Mouse (Mus musculus) embryo, embryonic 10.5 days (tissue): ENCODE data around the gene Pbxip1.
A peak's percentile ranks its signal among the peaks of the same experiment; 100 is the strongest.

Experiments used
- DNase-seq: peaks from one replicate; pipeline ENCODE4 v3.0.0-alpha.2; 2015; ENCODE audit warnings: low spot score

The Pbxip1 gene

GRCm38 (mm10) chr3:89436176-89437113, at the start of gene Pbxip1:
TSS of gene Pbxip1 (plus strand) at chr3:89436706.
- peak; percentile 92 for DNase-seq

DNA sequence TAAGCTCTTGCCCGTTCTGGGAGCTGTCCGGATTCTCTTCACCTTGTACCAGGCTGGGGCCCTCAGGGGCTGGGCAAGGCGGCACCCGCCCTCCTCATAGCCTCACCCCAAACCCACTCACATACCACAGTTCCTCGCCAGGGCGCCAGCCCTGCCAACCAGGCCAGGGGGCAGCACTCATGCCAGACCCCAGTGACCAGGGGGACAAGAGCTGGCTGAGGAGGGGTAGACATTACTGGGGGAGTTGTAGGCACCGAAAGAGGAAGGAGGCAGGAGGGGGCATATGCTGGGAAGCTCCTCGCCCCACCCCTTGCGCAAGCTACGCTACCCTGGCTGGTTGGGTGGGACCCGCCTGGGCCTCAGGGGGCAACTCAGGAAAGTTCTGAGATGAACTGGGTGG, 48.9 kb upstream of the Pbxip1 start:
- no peak for DNase-seq

- no peak for DNase-seq
These were observed 48.2 kb upstream of the Pbxip1 start for GRCm38 (mm10) chr3:89388134-89388881.

DNA sequence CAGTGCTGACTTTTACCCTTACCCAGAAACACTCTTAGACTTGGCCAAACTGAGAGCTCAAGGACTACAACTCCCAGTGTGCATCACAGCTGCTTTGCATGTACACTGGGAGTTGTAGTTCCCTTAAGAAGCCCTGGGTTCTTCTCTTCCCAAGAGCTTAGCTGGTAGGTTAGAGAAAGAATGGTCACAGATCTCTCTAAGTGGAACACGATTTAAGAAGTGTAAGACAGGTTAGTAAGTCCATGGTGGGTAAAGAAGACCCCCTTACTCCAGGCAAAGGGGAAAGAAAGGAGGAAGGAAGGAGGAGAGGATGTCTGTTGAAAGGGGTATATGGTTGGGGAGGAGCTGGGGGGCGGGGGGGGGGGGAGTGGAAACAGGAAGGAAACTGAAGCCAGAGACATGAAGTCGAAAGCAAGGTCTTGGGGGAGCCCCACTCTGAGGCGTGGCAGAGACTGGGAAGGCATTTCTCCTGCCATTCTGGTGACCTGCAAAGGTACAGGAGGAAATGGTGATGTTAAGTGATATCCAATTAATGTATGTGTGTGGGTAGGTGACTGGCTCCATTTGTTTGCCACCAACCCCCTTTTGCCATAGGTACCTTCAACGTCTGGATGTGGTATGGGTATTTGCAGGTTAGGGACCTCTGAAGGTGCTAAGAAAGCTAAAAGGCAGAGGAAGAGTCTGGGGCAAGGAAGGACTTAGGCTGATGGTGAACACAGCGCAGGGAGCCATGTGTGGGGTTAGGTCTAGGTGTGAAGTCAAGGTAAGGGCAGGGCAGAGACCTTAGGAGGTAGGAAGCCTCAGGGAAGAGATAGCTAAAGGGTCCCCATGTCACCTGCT, 47.4 kb upstream of the Pbxip1 start:
- peak; percentile 70 for DNase-seq

- DNase-seq = no peak
These were observed 46.4 kb upstream of the Pbxip1 start for GRCm38 (mm10) chr3:89390111-89390515.

GRCm38 (mm10) chr3:89390699-89391662, 45.5 kb upstream of the Pbxip1 start:
- DNase-seq = no peak

DNA sequence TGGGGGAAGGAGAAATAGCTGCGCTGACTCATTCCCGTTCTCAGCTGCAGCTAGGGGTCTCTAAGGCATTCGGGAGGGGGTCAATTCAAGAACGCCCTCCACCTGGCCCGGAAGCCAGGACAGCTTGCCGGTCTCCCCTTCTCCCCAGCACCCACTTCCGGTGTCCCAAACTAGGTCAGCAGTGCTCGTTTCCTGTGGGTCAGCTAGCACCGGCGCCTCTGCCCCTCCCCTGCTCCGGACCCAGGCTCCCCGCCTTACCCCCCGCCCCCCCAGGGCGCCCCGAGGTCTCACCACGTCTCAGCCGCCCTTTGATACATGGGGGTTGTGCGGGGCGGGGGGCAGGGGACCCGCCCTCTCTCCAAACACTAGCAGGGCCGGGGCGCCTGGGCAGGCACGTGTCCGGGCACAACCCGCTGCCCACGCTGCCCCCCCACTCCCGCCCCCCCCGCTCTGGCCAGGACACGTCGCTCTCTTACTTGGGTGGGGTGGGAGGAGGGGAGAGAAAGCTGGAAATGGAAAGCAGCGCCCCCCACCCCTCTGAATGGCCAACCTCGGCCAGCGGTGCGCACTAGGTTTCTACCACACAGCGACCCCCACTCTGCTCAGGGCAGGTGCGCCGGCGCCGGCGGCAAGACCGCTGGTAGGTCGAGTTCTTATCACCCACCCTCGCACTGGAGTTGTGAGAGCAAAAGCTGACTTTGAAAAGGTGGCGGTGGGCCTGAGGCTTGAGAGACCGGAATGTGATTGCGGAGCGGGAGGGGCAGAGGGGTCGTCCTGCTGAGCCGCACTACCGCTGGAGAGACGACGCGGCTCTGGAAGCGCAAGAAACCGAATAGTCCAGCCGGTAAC, 44.6 kb upstream of the Pbxip1 start:
- DNase-seq = peak; percentile 67

- DNase-seq = peak; percentile 54
These were observed 43.6 kb upstream of the Pbxip1 start for GRCm38 (mm10) chr3:89392871-89393311.

DNA sequence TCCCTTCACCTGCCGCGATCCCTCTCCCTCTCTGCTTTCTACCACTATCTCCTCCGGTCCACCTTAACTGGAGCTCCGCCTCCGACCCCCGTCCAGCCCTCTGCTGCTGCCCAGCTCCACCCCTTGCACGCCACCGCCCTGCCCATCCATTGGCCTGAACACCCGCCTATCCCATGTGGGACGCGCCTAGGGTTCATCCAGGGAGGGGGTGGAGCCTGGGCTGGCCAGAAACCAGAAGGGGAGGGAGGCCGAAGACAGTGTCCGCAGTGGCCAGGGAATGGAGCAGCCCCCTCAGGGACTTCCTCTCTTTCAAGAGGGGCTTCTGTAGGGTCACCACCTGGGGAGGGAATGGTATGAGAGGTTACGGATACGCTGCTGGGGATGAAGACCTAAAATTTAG, 42.9 kb upstream of the Pbxip1 start:
- peak; percentile 98 for DNase-seq

- peak; percentile 78 for DNase-seq
These were observed 42.3 kb upstream of the Pbxip1 start, which contains the start of gene Zbtb7b for GRCm38 (mm10) chr3:89394006-89394893. TSS of gene Zbtb7b (minus strand) at chr3:89394776.

GRCm38 (mm10) chr3:89394894-89395256, 41.6 kb upstream of the Pbxip1 start:
- peak; percentile 95 for DNase-seq

DNA sequence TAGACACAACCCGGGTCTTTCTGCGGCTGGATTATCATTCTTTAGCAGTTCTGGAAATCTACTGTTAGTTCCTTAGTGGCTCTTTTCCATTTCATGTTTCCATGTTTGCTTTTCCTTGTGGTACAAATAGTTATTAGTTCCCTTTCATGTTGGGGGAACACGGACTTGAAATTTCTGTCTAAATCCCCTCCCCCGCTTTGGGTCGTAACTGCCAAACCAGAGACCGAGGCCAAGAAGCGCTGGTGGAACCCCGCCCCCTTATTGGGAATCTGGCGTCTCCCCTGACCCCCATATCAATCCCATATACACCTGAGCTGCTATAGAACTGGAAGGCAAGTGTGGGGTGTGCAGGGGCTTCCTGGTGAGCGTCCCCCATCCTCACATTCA, 41.1 kb upstream of the Pbxip1 start:
- DNase-seq = no peak

GRCm38 (mm10) chr3:89395806-89396653, 40.5 kb upstream of the Pbxip1 start:
- DNase-seq = peak; percentile 91

GRCm38 (mm10) chr3:89396654-89397005, 39.9 kb upstream of the Pbxip1 start:
- no peak for DNase-seq

DNA sequence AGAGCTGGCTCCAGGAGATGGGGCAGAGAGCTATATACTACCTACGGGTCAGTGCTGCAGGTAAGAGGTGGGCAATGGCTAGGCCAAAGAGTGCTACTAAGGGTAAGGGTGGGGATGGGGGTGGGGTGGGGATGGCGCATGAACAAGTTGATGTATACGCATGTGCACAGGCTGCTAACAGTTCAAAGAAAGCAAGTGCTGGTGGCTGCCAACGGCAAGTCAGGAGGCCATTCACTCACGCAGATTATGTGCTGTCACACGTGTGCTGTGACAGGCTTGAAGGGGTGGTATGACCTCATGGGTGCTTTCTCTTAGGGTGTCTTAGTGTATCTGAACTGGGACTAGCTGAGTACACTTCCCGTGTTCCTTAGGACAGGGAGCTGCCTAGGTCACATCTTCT, 35.2 kb upstream of the Pbxip1 start:
- DNase-seq = no peak

- no peak for DNase-seq
These were observed 33.8 kb upstream of the Pbxip1 start, which contains the start of gene Lenep for GRCm38 (mm10) chr3:89402693-89403092. TSS of gene Lenep (minus strand) at chr3:89402793.

GRCm38 (mm10) chr3:89406887-89407286, 29.6 kb upstream of the Pbxip1 start:
- no peak for DNase-seq

- no peak for DNase-seq
These were observed 28.1 kb upstream of the Pbxip1 start for GRCm38 (mm10) chr3:89408448-89408847.
